Mouse (Mus musculus): ENCODE data around the gene Mast1.

DNA sequence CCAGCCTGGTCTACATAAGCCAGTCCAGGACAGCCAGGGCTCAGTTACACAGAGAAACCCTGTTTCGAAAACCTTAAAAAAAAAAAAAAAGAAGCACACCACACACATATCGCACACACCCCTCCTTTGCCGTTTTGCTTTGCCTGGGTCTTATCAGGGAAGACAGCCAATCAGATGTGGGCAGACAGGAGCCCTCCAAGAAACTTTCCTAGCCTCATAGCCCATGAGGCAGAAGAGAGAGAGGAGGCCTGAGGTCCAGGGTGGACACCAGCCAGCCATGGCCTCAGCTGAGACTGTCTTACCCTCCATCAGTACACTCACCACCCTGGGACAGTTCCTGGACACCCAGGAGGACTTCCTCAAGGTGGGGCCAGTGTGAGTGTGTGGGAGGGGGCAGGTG, 35.4 kb downstream of the Mast1 start, which contains the start of gene Klf1:
- no peak for TF ChIP-seq CTCF (IDR thresholded peaks at IDR 0.05; ENCODE audit: control insufficient read depth, insufficient read depth, insufficient read length)
- no peak for TF ChIP-seq FOSL1 (IDR thresholded peaks at IDR 0.05; ENCODE audit: insufficient read depth, low read length, poor library complexity, severe bottlenecking)
- no peak for TF ChIP-seq CEBPB (IDR thresholded peaks at IDR 0.05; ENCODE audit: low read depth)

Measured in C2C12 (cell line).